Mouse (Mus musculus) urinary bladder, postnatal 36 days (tissue): ENCODE results near the gene Nedd1.

Experiments
- DNase-seq, 2 experiments: peaks; one replicate each; pipeline ENCODE4 v3.0.0; 2022; ENCODE audit warnings: low spot score in 2 of 2, mixed read lengths in 1 of 2

Gene Nedd1

GRCm38 (mm10) chr10:92721771-92722619 lies at the start of gene Nedd1:
Nedd1 (minus strand) TSS chr10:92722420.
- DNase-seq = peak; percentile 95 to 96

DNA sequence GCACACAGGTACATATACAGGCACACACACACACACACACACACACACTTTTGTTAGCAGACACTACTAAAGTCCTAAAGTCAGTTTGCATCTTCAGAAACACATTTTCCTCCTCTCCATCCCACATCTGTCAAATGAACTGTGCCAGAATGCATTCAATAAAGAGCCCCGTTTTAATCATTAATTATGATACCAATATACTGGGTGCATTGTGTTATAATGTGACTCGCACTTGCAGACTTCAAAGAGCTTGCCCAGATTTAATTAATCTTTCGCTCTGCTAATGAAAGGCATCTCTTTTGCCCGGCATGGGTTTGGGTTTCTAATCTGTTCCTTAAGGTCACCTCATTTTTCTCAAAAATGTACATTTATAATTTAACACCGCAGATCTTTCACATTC lies 32.1 kb upstream of the Nedd1 start:
- no peak for DNase-seq

GRCm38 (mm10) chr10:92730339-92730738 lies 8.1 kb upstream of the Nedd1 start:
- no peak for DNase-seq

- no peak for DNase-seq
Observed at GRCm38 (mm10) chr10:92728723-92729122, 6.5 kb upstream of the Nedd1 start.

DNA sequence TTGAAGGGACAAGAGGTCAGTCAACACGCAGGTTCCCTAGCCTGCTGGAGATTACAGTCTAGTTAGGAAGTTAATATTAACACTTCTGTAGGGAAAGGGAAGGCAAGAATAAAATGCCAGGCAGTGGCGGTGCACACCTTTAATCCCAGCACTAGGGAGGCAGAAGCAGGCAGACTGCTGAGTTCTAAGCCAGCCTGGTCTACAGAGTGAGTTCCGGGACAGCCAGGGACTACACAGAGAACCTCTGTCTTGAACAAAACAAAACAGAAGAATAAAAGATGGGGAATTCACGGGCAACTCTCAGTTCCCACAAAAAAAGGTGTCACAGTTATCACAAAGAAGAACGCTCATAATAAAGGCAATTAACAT lies 384 bp upstream of the Nedd1 start:
- no peak for DNase-seq

GRCm38 (mm10) chr10:92699032-92699431 lies 23.2 kb downstream of the Nedd1 start:
- no peak for DNase-seq

GRCm38 (mm10) chr10:92675056-92675455 lies 47.2 kb downstream of the Nedd1 start:
- no peak for DNase-seq

DNA sequence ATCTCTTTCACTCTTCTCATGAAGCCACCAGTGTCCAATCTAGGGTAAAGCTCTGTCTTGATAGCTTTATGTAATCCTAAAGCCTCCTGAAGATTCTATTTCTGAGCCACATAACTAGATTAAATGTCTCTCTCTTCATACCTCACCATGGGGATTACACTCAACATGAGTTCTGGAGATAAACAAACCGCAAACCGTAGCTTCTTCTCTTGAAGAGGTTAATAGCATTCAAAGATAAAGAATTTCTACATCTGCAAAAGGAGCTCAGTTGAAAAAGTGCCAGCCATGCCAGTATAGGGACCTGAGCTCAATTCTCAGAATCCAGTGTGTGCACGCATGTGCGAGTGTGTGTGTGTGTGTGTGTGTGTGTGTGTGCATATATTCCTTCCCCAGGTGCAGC lies 50.3 kb downstream of the Nedd1 start:
- DNase-seq = no peak

- no peak for DNase-seq
Observed at GRCm38 (mm10) chr10:92665287-92665686, 56.9 kb downstream of the Nedd1 start.

- DNase-seq = no peak
Observed at GRCm38 (mm10) chr10:92653266-92653665, 69.0 kb downstream of the Nedd1 start.

GRCm38 (mm10) chr10:92652399-92652920 lies 69.8 kb downstream of the Nedd1 start:
- no peak for DNase-seq

DNA sequence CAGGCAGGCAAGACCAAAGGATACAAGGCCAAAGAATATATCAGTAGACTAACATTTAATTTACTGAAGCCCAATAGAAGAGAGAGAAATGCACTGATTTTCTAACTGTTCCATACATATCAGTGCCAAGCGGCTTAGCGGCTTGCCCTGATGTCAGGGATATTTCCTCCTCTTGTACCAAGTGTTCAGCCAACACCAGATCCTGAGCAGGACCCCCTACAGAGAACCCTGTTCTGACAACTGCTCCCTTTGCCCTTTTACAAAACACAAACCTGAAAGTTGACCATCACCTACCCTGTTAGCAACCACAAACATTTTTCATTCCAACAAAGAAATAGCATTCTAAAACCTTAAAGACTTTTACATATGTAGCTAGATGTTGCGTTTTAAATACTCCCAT lies 71.0 kb downstream of the Nedd1 start:
- DNase-seq = no peak

- no peak for DNase-seq
Observed at GRCm38 (mm10) chr10:92649096-92649495, 73.1 kb downstream of the Nedd1 start.

GRCm38 (mm10) chr10:92647691-92648090 lies 74.5 kb downstream of the Nedd1 start:
- no peak for DNase-seq

GRCm38 (mm10) chr10:92643995-92644394 lies 78.2 kb downstream of the Nedd1 start:
- DNase-seq = no peak

DNA sequence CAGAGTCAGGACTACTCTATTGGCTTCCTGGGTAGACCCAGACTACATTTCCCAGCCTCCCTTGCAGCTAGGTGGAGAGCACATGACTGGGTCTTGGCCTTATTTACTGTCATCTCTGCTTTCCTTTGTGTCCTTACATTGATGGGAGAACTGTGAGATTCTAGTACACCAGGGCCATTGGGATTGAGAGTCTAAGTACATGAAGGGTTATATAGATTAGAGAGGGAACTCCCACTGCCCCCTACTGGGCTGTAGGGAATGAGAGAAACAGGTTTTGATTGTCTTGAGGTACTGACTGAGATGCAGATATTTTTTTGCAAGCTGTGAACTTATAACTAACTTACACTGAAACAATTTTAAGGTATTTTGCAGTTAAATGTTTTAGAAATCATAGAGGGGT lies 81.2 kb downstream of the Nedd1 start:
- no peak for DNase-seq
